Mouse (Mus musculus): ENCODE data around the gene Smu1. TPM values are rescaled to one million over a fixed set of nuclear protein-coding genes. Genes with fewer than 3 reads are reported as not detected.

Gene Smu1
- polyA plus RNA-seq, 1 experiment from 2014 or later: 176 TPM

DNA sequence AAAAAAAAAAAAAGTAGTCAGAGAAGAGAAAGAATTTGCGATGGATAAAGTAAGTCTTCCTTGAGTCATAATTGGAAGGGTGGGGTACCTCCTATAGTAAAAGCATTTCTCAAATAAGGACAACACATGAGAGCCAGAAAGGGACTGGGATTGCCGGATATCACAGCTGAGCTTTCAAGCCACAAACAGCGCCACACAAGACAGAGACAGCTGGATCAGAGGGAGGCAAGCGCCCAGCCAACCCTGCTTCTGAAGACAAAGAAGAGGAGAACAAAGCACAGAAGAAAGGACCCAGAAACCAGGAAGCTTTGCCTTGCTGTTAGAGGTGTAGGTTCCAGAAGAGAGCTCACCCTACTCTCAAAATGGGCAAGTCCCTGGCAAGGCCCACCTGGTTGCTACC lies 28.9 kb upstream of the Smu1 start:
- H3K4me2 ChIP-seq (replicated peaks; ENCODE audit: low read depth, low read length): no peak overlapping the region
- WGBS: 88% methylated on average over 4 of the region's 4 CpGs
- no peak for ATAC-seq (ENCODE audit: low FRiP score, low TSS enrichment)

DNA sequence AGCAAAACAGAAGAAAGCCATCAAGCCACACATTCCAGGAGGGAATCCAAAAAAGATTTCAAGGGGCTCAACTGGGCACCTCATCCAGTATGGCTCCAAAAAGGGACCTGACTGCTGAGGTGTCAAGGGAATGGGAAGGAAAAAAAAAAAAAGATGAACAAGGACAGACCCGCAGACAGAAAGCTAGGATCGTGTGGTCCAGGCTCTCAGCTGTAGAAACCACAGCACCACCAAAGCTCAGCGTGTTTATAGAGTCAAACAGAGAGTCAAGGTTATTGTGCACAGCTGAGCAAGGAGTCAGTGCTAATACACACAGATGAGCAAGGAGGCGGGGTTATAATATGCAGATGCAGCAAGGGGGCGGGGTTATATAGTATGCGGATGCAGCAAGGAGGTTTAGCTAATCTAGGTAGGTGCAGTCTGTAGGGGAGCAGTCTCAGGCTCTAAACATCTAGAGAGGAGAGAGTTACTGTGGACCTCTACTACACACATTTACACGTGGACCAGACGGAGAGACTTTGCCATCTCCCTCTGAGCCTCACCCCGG lies 28.0 kb upstream of the Smu1 start:
- 76% methylated on average over 9 of the region's 9 CpGs for WGBS
- H3K36me3 ChIP-seq (ENCODE audit: insufficient read depth, low read length): no peaks in the 10 kb centered on the region
- H3K4me2 ChIP-seq (replicated peaks; ENCODE audit: low read depth, low read length): no peak overlapping the region
- H3K9ac ChIP-seq (replicated peaks; ENCODE audit: low read length): no peak overlapping the region
- no peaks in the 10 kb centered on the region for H3K27me3 ChIP-seq (ENCODE audit: insufficient read depth, low read length)
- no peaks in the 10 kb centered on the region for H3K9me3 ChIP-seq (ENCODE audit: low read length)
- ATAC-seq (ENCODE audit: low FRiP score, low TSS enrichment): no peak
- H3K27ac ChIP-seq (ENCODE audit: low read length): no peak overlapping the region
- H3K4me1 ChIP-seq (ENCODE audit: insufficient read depth, low read length): peaks cover 17% of the 10 kb centered on the region
- no peak overlapping the region for H3K4me3 ChIP-seq (ENCODE audit: low read length)

More for the DNA sequence above, 28.9 kb upstream of the Smu1 start:
- H3K36me3 ChIP-seq (ENCODE audit: insufficient read depth, low read length): no peaks in the 10 kb centered on the region
- H3K27ac ChIP-seq (ENCODE audit: low read length): no peak overlapping the region
- no peaks in the 10 kb centered on the region for H3K27me3 ChIP-seq (ENCODE audit: insufficient read depth, low read length)
- no peak overlapping the region for H3K4me3 ChIP-seq (ENCODE audit: low read length)
- peaks cover 8% of the 10 kb centered on the region for H3K4me1 ChIP-seq (ENCODE audit: insufficient read depth, low read length)
- no peaks in the 10 kb centered on the region for H3K9me3 ChIP-seq (ENCODE audit: low read length)
- no peak overlapping the region for H3K9ac ChIP-seq (replicated peaks; ENCODE audit: low read length)

DNA sequence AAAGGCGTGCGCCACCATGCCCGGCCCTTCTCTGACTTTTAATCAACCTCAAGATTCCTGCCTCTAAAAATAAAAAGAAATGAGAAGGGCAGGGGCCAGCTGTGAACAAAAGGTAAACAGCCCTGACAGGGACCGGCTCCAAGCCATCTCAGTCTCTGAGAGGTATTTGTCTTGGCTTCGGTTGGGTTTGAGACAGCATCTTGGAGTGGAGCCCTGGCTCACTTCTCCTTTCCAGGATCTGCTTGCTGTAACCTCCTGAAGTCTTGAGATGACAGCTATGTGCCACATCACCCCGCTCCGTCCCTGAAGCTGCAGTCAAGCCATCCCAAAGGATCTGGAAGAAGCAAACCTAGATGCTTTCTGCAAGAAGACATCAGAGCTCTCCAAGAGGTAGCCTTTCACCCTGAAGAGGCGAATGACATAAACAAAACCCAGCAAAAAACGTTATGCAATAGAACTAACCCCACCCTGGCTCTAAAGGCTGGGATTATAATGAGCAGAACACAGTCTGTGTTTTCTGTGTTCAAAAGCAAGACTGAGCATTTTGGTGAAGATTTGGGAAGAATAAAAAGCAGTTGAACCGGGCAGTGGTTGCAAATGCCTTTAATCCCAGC lies 26.9 kb upstream of the Smu1 start:
- Histone ChIP-seq H3K9me3 (ENCODE audit: low read length) (no peaks in the 10 kb centered on the region), H3K36me3 (ENCODE audit: insufficient read depth, low read length) (no peaks in the 10 kb centered on the region), H3K27me3 (ENCODE audit: insufficient read depth, low read length) (no peaks in the 10 kb centered on the region), H3K4me2 (replicated peaks; ENCODE audit: low read depth, low read length) (no peak overlapping the region), H3K27ac (ENCODE audit: low read length) (no peak overlapping the region), H3K4me1 (ENCODE audit: insufficient read depth, low read length) (peaks cover 17% of the 10 kb centered on the region), H3K4me3 (ENCODE audit: low read length) (no peak overlapping the region), H3K9ac (replicated peaks; ENCODE audit: low read length) (no peak overlapping the region)
- WGBS: 62% methylated on average over 10 of the region's 10 CpGs
- no peak for ATAC-seq (ENCODE audit: low FRiP score, low TSS enrichment)

DNA sequence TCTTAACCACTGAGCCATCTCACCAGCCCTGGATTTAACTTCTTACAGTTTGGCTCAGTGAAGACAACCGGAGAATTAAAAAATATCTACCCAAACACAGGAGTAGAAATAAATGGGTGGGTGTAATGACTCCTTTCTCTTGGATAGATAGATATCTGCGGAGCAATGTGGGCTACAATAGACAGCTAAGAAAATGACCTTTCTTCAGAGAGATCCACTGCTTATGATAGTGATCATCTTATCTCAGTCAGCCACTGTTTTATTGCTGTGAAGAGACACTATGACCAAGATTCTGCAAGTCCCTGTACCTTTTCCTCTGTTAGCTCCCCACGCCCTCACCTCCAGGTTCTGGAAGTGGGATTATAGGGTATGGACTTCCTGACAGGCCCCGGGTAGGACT lies 25.3 kb upstream of the Smu1 start:
- Histone ChIP-seq H3K9me3 (ENCODE audit: low read length) (no peaks in the 10 kb centered on the region), H3K4me3 (ENCODE audit: low read length) (no peak overlapping the region), H3K27me3 (ENCODE audit: insufficient read depth, low read length) (no peaks in the 10 kb centered on the region), H3K4me1 (ENCODE audit: insufficient read depth, low read length) (peaks cover 21% of the 10 kb centered on the region), H3K9ac (replicated peaks; ENCODE audit: low read length) (no peak overlapping the region), H3K4me2 (replicated peaks; ENCODE audit: low read depth, low read length) (no peak overlapping the region), H3K36me3 (ENCODE audit: insufficient read depth, low read length) (no peaks in the 10 kb centered on the region), H3K27ac (ENCODE audit: low read length) (no peak overlapping the region)
- 88% methylated on average over 4 of the region's 4 CpGs for WGBS
- no peak for ATAC-seq (ENCODE audit: low FRiP score, low TSS enrichment)

DNA sequence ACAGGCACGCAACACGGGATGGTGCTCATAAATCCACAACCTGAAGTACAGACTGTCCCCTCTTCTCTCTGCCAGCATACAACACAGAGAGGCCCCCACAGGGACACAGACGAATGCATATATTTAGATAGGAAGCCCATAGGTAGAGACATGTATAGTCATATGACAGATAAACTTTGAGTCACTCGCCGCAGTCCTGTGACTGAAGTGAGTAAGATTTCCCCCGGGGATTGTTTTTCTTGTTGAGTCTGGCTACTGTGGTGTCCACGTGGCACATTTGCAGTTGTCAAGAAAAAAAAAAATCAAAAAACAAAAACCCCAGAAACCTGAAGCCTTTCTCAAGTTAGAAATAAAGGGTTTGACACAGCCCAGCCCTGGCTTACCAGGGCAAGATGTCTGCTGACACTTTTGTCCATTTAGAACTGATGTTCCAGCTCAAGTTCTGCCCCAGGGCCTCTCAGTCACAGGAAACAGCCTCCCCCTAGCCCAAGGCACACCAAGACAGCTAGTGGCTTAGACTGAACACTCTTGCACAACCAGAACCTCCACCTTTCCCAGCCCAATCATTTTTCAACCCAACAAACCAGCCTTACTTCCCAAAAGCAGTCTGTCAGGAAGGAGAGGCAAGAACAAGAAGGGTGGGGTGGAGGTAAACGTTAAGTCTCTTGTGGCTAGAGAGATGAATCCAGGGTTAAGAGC lies 24.2 kb upstream of the Smu1 start:
- Histone ChIP-seq H3K36me3 (ENCODE audit: insufficient read depth, low read length) (no peaks in the 10 kb centered on the region), H3K4me3 (ENCODE audit: low read length) (no peak overlapping the region), H3K27ac (ENCODE audit: low read length) (0 out of 2 replicates have a peak overlapping the region, but pooled peaks have one; percentile 29), H3K9me3 (ENCODE audit: low read length) (no peaks in the 10 kb centered on the region), H3K4me1 (ENCODE audit: insufficient read depth, low read length) (peaks cover 29% of the 10 kb centered on the region), H3K9ac (replicated peaks; ENCODE audit: low read length) (no peak overlapping the region; the same call in 1 of the 2 replicates), H3K27me3 (ENCODE audit: insufficient read depth, low read length) (no peaks in the 10 kb centered on the region), H3K4me2 (replicated peaks; ENCODE audit: low read depth, low read length) (no peak overlapping the region)
- ATAC-seq (ENCODE audit: low FRiP score, low TSS enrichment): no peak
- 21% methylated on average over 8 of the region's 8 CpGs for WGBS

DNA sequence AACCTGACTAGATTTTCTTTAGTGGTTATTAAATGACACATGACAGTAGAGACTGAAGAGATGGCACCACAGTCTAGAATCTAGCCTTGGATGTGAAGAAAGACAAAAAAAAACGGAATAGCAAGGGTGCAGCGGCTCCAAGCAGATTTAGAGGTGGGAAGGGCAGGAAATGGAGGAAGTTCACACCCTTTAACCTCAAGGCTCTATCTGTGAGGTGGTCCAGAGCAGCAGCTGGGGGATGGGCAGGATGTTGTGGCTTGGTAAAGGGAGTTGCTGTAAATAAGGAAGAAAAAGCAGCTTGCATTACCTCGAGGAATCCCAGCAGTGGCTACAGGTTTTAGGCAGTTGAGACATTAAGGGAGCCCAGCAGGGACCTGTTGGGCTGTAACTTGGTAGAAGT lies 23.4 kb upstream of the Smu1 start:
- 0 out of 2 replicates have a peak overlapping the region, but pooled peaks have one; percentile 0 for H3K9ac ChIP-seq (replicated peaks; ENCODE audit: low read length)
- H3K4me3 ChIP-seq (ENCODE audit: low read length): no peak overlapping the region
- WGBS: 10% methylated on average over 3 of the region's 3 CpGs
- no peaks in the 10 kb centered on the region for H3K36me3 ChIP-seq (ENCODE audit: insufficient read depth, low read length)
- H3K4me2 ChIP-seq (replicated peaks; ENCODE audit: low read depth, low read length): no peak overlapping the region
- H3K27ac ChIP-seq (ENCODE audit: low read length): no peak overlapping the region
- H3K4me1 ChIP-seq (ENCODE audit: insufficient read depth, low read length): peaks cover 31% of the 10 kb centered on the region
- H3K27me3 ChIP-seq (ENCODE audit: insufficient read depth, low read length): no peaks in the 10 kb centered on the region
- no peaks in the 10 kb centered on the region for H3K9me3 ChIP-seq (ENCODE audit: low read length)
- ATAC-seq (ENCODE audit: low FRiP score, low TSS enrichment): no peak

DNA sequence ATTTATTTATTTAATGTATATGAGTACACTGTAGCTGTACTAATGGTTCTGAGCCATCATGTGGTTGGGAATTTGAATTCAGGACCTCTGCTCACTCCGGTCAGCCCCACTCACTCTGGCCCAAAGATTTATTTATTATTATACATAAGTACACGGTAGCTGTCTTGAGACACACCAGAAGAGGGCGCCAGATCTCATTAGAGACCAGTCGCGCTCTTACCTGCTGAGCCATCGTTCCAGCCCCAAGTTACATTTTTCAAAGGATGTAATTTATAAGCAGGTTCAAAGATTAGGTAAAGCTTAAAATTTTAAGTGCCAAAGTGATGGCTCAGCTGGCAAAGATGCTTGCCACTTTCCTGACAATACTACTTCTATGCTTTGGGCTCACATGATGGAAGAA lies 20.9 kb upstream of the Smu1 start:
- H3K27ac ChIP-seq (ENCODE audit: low read length): no peak overlapping the region
- H3K36me3 ChIP-seq (ENCODE audit: insufficient read depth, low read length): no peaks in the 10 kb centered on the region
- no peaks in the 10 kb centered on the region for H3K9me3 ChIP-seq (ENCODE audit: low read length)
- no peak overlapping the region for H3K4me3 ChIP-seq (ENCODE audit: low read length)
- no peak overlapping the region for H3K4me2 ChIP-seq (replicated peaks; ENCODE audit: low read depth, low read length)
- no peaks in the 10 kb centered on the region for H3K27me3 ChIP-seq (ENCODE audit: insufficient read depth, low read length)
- WGBS: 85% methylated on average over 6 of the region's 6 CpGs
- H3K4me1 ChIP-seq (ENCODE audit: insufficient read depth, low read length): peaks cover 42% of the 10 kb centered on the region
- no peak for ATAC-seq (ENCODE audit: low FRiP score, low TSS enrichment)
- no peak overlapping the region for H3K9ac ChIP-seq (replicated peaks; ENCODE audit: low read length)

DNA sequence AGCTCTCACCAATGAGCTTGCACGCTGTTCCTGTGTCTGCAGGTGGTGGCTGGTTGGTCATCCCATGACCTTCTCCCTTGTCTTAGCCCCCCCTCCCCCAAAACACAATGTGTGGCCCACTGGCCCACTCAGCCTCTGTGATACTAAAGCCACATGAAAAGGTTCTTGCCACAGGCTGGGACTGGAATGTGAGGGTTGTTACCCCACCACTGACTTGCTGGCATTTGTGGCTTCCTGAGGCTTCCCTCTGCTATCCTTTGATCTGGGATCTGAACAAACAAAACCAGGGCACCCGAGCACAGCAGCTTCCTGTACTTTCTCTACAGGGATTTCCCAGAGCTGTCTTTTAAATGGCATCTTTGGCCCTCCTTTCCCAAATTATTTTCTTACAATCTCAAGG lies 19.4 kb upstream of the Smu1 start:
- Histone ChIP-seq H3K36me3 (ENCODE audit: insufficient read depth, low read length) (no peaks in the 10 kb centered on the region), H3K27me3 (ENCODE audit: insufficient read depth, low read length) (no peaks in the 10 kb centered on the region), H3K9ac (replicated peaks; ENCODE audit: low read length) (no peak overlapping the region), H3K9me3 (ENCODE audit: low read length) (no peaks in the 10 kb centered on the region), H3K27ac (ENCODE audit: low read length) (peak overlapping the region; percentile 30; the same call in 1 of the 2 replicates), H3K4me1 (ENCODE audit: insufficient read depth, low read length) (peaks cover 43% of the 10 kb centered on the region), H3K4me2 (replicated peaks; ENCODE audit: low read depth, low read length) (no peak overlapping the region), H3K4me3 (ENCODE audit: low read length) (no peak overlapping the region)
- 21% methylated on average over 2 of the region's 2 CpGs for WGBS
- ATAC-seq (ENCODE audit: low FRiP score, low TSS enrichment): no peak

DNA sequence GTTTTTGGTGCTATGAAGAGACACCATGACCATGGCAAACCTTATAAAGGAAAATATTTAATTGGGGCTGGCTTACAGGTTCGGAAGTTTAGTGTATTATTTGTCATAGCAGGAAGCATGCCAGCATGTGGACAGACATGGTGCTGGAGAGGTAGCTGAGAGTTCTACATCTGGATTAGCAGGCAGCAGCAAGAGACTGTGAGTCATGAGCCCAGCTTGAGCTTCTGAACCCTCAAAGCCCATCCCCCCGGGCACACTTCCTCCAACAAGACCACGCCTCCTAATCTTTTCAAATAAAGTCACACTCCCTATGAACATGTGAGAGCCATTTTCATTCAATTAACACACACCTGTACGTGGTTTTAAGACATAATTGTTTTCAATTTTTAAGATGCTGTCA lies 18.7 kb upstream of the Smu1 start:
- no peaks in the 10 kb centered on the region for H3K27me3 ChIP-seq (ENCODE audit: insufficient read depth, low read length)
- H3K27ac ChIP-seq (ENCODE audit: low read length): no peak overlapping the region
- no peaks in the 10 kb centered on the region for H3K36me3 ChIP-seq (ENCODE audit: insufficient read depth, low read length)
- no peak overlapping the region for H3K9ac ChIP-seq (replicated peaks; ENCODE audit: low read length)
- no peak for ATAC-seq (ENCODE audit: low FRiP score, low TSS enrichment)
- H3K4me3 ChIP-seq (ENCODE audit: low read length): no peak overlapping the region
- no peak overlapping the region for H3K4me2 ChIP-seq (replicated peaks; ENCODE audit: low read depth, low read length)
- H3K9me3 ChIP-seq (ENCODE audit: low read length): no peaks in the 10 kb centered on the region
- 78% methylated on average over 4 of the region's 4 CpGs for WGBS
- H3K4me1 ChIP-seq (ENCODE audit: insufficient read depth, low read length): peaks cover 36% of the 10 kb centered on the region

Measured in kidney, embryonic 16.5 days (tissue).